Mouse (Mus musculus) stomach, postnatal 0 days (tissue): Measurements from ENCODE around the gene Bcl11a. TPM values are rescaled to one million over a fixed set of nuclear protein-coding genes. Genes with fewer than 3 reads are reported as not detected.

ENCODE experiments used
- ATAC-seq: fragments of 200-750 bp; cut with Nextera tagmentation; 2 replicates; pipeline ENCODE4 v1.8.0; 2017; ENCODE audit not compliant: low FRiP score, low TSS enrichment
- DNase-seq: peaks from one replicate; pipeline ENCODE4 v3.0.0-alpha.2; 2016; ENCODE audit warnings: low spot score
- H3K27ac ChIP-seq: fragments of 300-500 bp; sonication (generic); replicated peaks from 2 replicates; pipeline ENCODE4 v1.5.1; 2014; ENCODE audit warnings: mild to moderate bottlenecking, control low read depth
- H3K27me3 ChIP-seq: fragments of 300-500 bp; sonication (generic); 2 replicates; pipeline ENCODE4 v1.6.1; 2014; ENCODE audit warnings: low read length; ENCODE audit not compliant: control insufficient read depth, insufficient read depth
- H3K36me3 ChIP-seq: fragments of 300-500 bp; sonication (generic); 2 replicates; pipeline ENCODE4 v1.6.1; 2014; ENCODE audit warnings: low read length, mixed read lengths; ENCODE audit not compliant: control insufficient read depth, insufficient read depth
- H3K4me1 ChIP-seq: fragments of 300-500 bp; sonication (generic); replicated peaks from 2 replicates; pipeline ENCODE4 v1.6.1; 2014; ENCODE audit warnings: antibody characterized with exemption; ENCODE audit not compliant: control insufficient read depth, insufficient read depth
- H3K4me2 ChIP-seq: fragments of 300-500 bp; sonication (generic); replicated peaks from 2 replicates; pipeline ENCODE4 v1.6.1; 2014; ENCODE audit warnings: low read depth, mild to moderate bottlenecking, control low read depth, moderate library complexity
- H3K4me3 ChIP-seq: fragments of 300-500 bp; sonication (generic); 2 replicates; pipeline ENCODE4 v1.5.1; 2014; ENCODE audit warnings: low read depth, low read length, control low read depth
- H3K9ac ChIP-seq: fragments of 300-500 bp; sonication (generic); 2 replicates; pipeline ENCODE4 v1.6.1; 2014; ENCODE audit warnings: mild to moderate bottlenecking, low read length, control low read depth, mixed read lengths
- H3K9me3 ChIP-seq: fragments of 300-500 bp; sonication (generic); 2 replicates; pipeline ENCODE4 v1.6.1; 2016; ENCODE audit warnings: low read length; ENCODE audit not compliant: control insufficient read depth
- CTCF ChIP-seq: IDR thresholded peaks from 2 replicates; pipeline ENCODE4 v1.5.1; 2016; ENCODE audit warnings: antibody characterized with exemption, low read depth, mild to moderate bottlenecking, moderate library complexity
- EP300 ChIP-seq: optimal IDR thresholded peaks from 2 replicates; pipeline ENCODE3; 2016; ENCODE audit warnings: antibody characterized with exemption
- WGBS: fragments of 180-500 bp; shearing (Covaris S2); extraction: QIAGEN DNeasy Blood & Tissue Kit; methylation state at CpG from one replicate; pipeline ENCODE4 v1.1.7; 2014; 5-methylcytosine and 5-hydroxymethylcytosine counted together
- polyA plus RNA-seq: library from polyadenylated mRNA; unstranded; fragments of >200 nt; fragmentation: Nextera tagmentation; extraction: Ambion mirVana; gene quantifications from 2 replicates; pipeline ENCODE4 v1.2.1, GENCODE M21; 2015

Gene Bcl11a
- polyA plus RNA-seq, 1 experiment from 2014 or later: 10.5 TPM

DNA sequence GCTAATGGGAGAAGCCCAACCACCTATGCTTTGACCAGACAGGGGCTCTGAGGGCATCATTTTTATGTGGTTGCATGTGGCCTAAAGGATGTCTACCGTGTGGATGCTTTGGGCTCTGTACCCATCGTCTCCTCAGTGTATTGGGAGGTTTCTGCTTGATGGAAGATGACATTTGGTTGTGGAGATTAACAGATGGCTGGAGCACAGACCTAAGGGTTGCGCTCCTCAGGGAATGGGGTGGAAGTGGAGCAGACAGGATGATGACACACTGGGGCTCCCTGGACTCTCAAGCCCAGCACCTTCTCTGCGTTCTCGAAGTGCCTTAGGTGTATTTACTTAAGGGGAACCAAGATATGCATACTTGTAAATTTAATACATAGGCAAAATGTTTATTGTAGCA, 56.1 kb downstream of the Bcl11a start:
- ATAC-seq: no peak
- 78% methylated on average over 5 of the region's 5 CpGs for WGBS

DNA sequence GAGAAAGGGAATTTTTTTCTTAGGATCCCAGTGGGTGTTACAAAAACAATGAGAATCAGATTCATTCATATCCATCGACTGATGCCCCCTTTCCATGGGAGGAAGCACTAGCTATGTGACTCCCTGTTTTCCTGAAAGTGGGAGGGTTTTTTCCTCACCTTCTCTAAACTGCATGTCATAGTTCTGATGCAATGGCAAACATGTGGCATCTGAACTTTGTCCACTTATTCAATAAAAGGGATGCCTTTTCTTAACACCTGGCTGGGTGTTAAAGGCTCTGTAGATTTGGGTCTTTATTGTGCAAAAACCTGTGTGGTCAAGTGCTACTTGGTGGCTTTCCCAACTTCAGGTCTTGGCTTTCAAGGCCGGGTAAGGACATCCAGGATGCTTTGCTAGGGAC, 57.4 kb downstream of the Bcl11a start:
- ATAC-seq (no peak), DNase-seq (no peak)
- TF ChIP-seq EP300: no peak
- TF ChIP-seq CTCF: no peak
- Histone ChIP-seq H3K9me3 (no peaks in the 10 kb centered on the region), H3K9ac (no peak overlapping the region), H3K36me3 (no peaks in the 10 kb centered on the region; the same call in 1 of the 2 replicates), H3K4me2 (no peak overlapping the region), H3K4me1 (peaks cover 4% of the 10 kb centered on the region; the same call in 1 of the 2 replicates), H3K27ac (no peak overlapping the region), H3K4me3 (no peak overlapping the region), H3K27me3 (no peaks in the 10 kb centered on the region)
- 71% methylated on average over 2 of the region's 2 CpGs for WGBS

More for the DNA sequence above, 56.1 kb downstream of the Bcl11a start:
- H3K4me3 ChIP-seq: no peak overlapping the region
- peaks cover 4% of the 10 kb centered on the region; the same call in 1 of the 2 replicates for H3K4me1 ChIP-seq
- DNase-seq: no peak
- TF ChIP-seq CTCF (no peak), EP300 (no peak)
- H3K9me3 ChIP-seq: no peaks in the 10 kb centered on the region
- H3K27me3 ChIP-seq: no peaks in the 10 kb centered on the region
- H3K4me2 ChIP-seq: no peak overlapping the region
- H3K9ac ChIP-seq: no peak overlapping the region
- H3K27ac ChIP-seq: no peak overlapping the region
- no peaks in the 10 kb centered on the region for H3K36me3 ChIP-seq

DNA sequence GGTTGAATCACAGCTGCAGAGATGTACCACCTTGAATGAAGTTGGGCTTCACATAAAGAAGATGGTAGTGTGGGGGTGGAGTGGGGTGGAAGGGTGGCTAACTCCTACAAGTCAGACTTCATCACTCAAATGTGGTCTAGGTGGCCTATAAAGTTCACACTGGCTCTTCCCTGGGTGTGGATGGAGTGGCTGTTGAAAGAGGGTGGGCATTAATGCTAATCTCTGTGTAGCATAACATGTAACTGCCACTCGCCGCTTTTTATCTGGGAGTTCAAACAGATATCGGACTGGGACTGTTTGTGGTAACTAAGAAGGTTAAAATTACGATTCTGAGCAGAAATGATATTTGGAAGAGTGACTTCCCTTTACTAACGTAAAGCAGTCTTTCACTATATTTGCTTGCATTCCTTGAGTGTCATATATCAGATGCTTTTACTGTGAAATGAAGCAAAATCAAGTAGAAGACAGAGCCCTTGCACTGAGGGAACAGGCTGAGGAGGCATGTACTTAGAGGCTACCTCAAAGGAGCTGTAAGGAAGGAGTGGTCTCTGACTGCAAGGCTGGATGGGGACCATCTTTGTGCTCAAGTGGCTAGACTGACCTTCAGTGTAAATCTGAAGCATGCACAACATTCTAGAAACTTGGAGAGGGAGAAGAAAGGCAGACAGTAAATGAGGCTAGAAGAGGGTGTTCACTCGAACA, 58.4 kb downstream of the Bcl11a start:
- 54% methylated on average over 6 of the region's 6 CpGs for WGBS
- TF ChIP-seq CTCF (no peak), EP300 (no peak)

GRCm38 (mm10) chr11:24137891-24138290, 60.0 kb downstream of the Bcl11a start:
- no peaks in the 10 kb centered on the region for H3K27me3 ChIP-seq
- DNase-seq: no peak
- no peaks in the 10 kb centered on the region for H3K9me3 ChIP-seq
- no peaks in the 10 kb centered on the region for H3K4me1 ChIP-seq
- H3K4me3 ChIP-seq: no peak overlapping the region
- H3K27ac ChIP-seq: no peak overlapping the region
- TF ChIP-seq EP300 (no peak), CTCF (no peak)
- WGBS: 92% methylated on average over 2 of the region's 2 CpGs
- no peak overlapping the region for H3K9ac ChIP-seq
- no peaks in the 10 kb centered on the region; the same call in 1 of the 2 replicates for H3K36me3 ChIP-seq
- H3K4me2 ChIP-seq: no peak overlapping the region
- ATAC-seq: no peak

More for the DNA sequence above, 58.4 kb downstream of the Bcl11a start:
- H3K36me3 ChIP-seq: no peaks in the 10 kb centered on the region; the same call in 1 of the 2 replicates
- no peaks in the 10 kb centered on the region for H3K9me3 ChIP-seq
- H3K4me1 ChIP-seq: peaks cover 4% of the 10 kb centered on the region; the same call in 1 of the 2 replicates
- H3K9ac ChIP-seq: no peak overlapping the region
- H3K4me2 ChIP-seq: no peak overlapping the region
- no peak overlapping the region for H3K27ac ChIP-seq
- DNase-seq: no peak
- no peak for ATAC-seq
- no peak overlapping the region for H3K4me3 ChIP-seq
- no peaks in the 10 kb centered on the region for H3K27me3 ChIP-seq

- Histone ChIP-seq H3K4me1 (no peaks in the 10 kb centered on the region), H3K9me3 (no peaks in the 10 kb centered on the region), H3K9ac (no peak overlapping the region), H3K27ac (no peak overlapping the region), H3K36me3 (no peaks in the 10 kb centered on the region; the same call in 1 of the 2 replicates), H3K27me3 (no peaks in the 10 kb centered on the region), H3K4me3 (no peak overlapping the region), H3K4me2 (no peak overlapping the region)
- no peak for ATAC-seq
- WGBS: 81% methylated on average over 9 of the region's 9 CpGs
- no peak for DNase-seq
- TF ChIP-seq EP300: no peak
- TF ChIP-seq CTCF: no peak
Observed at GRCm38 (mm10) chr11:24138600-24139375, 60.9 kb downstream of the Bcl11a start.
